Mouse (Mus musculus): ENCODE data around the gene Sumo3. TPM values are rescaled to one million over a fixed set of nuclear protein-coding genes. Genes with fewer than 3 reads are reported as not detected.

The Sumo3 gene
- total RNA-seq, 2 experiments from 2014 or later = 142 to 156 TPM

GRCm38 (mm10) chr10:77627497-77627896, 21.6 kb downstream of the Sumo3 start:
- Histone ChIP-seq H3K4me3 (no peak overlapping the region), H3K27ac (no peak overlapping the region)
- peak; percentile 97 for TF ChIP-seq CTCF (IDR thresholded peaks at IDR 0.05)
- intact Hi-C loops (cut with DNase I) = loop anchor here (2.0 to 10.0 kb wide), 4 partner anchors 251 to 377 kb away; partner anchors contain the start of genes 1810043G02Rik and Trpm2
- peak; percentile 77 to 83 for DNase-seq (ENCODE audit: extremely low spot score in 1 of 2, low spot score in 2 of 2)

GRCm38 (mm10) chr10:77629163-77629562, 23.3 kb downstream of the Sumo3 start:
- DNase-seq (ENCODE audit: extremely low spot score in 1 of 2, low spot score in 2 of 2) = no peak
- Histone ChIP-seq H3K4me3 (no peak overlapping the region), H3K27ac (no peak overlapping the region)
- TF ChIP-seq CTCF (IDR thresholded peaks at IDR 0.05) = no peak
- intact Hi-C loops (cut with DNase I) = loop anchor here (5.0 to 10.0 kb wide), 3 partner anchors 288 to 376 kb away; partner anchors contain the start of genes 1810043G02Rik and Trpm2

- no peak overlapping the region for H3K4me3 ChIP-seq
- H3K27ac ChIP-seq = no peak overlapping the region
- no peak; the same call in none of the 2 replicates for TF ChIP-seq CTCF (IDR thresholded peaks at IDR 0.05)
- intact Hi-C loops (cut with DNase I) = loop anchor here (5.0 to 10.0 kb wide), 3 partner anchors 287 to 375 kb away; partner anchors contain the start of genes 1810043G02Rik and Trpm2
- no peak for DNase-seq (ENCODE audit: extremely low spot score in 1 of 2, low spot score in 2 of 2)
These were observed 24.1 kb downstream of the Sumo3 start for GRCm38 (mm10) chr10:77629970-77630369.

GRCm38 (mm10) chr10:77634016-77634415, 28.1 kb downstream of the Sumo3 start:
- DNase-seq (ENCODE audit: extremely low spot score in 1 of 2, low spot score in 2 of 2) = no peak
- Histone ChIP-seq H3K27ac (no peak overlapping the region), H3K4me3 (no peak overlapping the region)
- no peak for TF ChIP-seq CTCF (IDR thresholded peaks at IDR 0.05)
- intact Hi-C loops (cut with DNase I) = no loop called here

GRCm38 (mm10) chr10:77634452-77635231, 28.7 kb downstream of the Sumo3 start:
- no peak for TF ChIP-seq CTCF (IDR thresholded peaks at IDR 0.05)
- DNase-seq (ENCODE audit: extremely low spot score in 1 of 2, low spot score in 2 of 2) = no peak
- Histone ChIP-seq H3K27ac (no peak overlapping the region), H3K4me3 (no peak overlapping the region)
- intact Hi-C loops (cut with DNase I) = no loop called here

- Histone ChIP-seq H3K27ac (no peak overlapping the region), H3K4me3 (no peak overlapping the region)
- intact Hi-C loops (cut with DNase I) = no loop called here
- no peak for TF ChIP-seq CTCF (IDR thresholded peaks at IDR 0.05)
- DNase-seq (ENCODE audit: extremely low spot score in 1 of 2, low spot score in 2 of 2) = no peak
These were observed 30.5 kb downstream of the Sumo3 start for GRCm38 (mm10) chr10:77636234-77636922.

GRCm38 (mm10) chr10:77638956-77639355, 33.1 kb downstream of the Sumo3 start:
- Histone ChIP-seq H3K4me3 (no peak overlapping the region), H3K27ac (no peak overlapping the region)
- intact Hi-C loops (cut with DNase I) = no loop called here
- TF ChIP-seq CTCF (IDR thresholded peaks at IDR 0.05) = no peak
- no peak for DNase-seq (ENCODE audit: extremely low spot score in 1 of 2, low spot score in 2 of 2)

GRCm38 (mm10) chr10:77643160-77643559, 37.3 kb downstream of the Sumo3 start:
- TF ChIP-seq CTCF (IDR thresholded peaks at IDR 0.05) = no peak
- Histone ChIP-seq H3K27ac (no peak overlapping the region), H3K4me3 (no peak overlapping the region)
- DNase-seq (ENCODE audit: extremely low spot score in 1 of 2, low spot score in 2 of 2) = no peak
- intact Hi-C loops (cut with DNase I) = no loop called here

GRCm38 (mm10) chr10:77645571-77645970, 39.7 kb downstream of the Sumo3 start:
- intact Hi-C loops (cut with DNase I) = no loop called here
- DNase-seq (ENCODE audit: extremely low spot score in 1 of 2, low spot score in 2 of 2) = no peak
- TF ChIP-seq CTCF (IDR thresholded peaks at IDR 0.05) = no peak
- Histone ChIP-seq H3K4me3 (no peak overlapping the region), H3K27ac (no peak overlapping the region)

GRCm38 (mm10) chr10:77647461-77647860, 41.6 kb downstream of the Sumo3 start:
- no peak overlapping the region for H3K4me3 ChIP-seq
- TF ChIP-seq CTCF (IDR thresholded peaks at IDR 0.05) = no peak
- no peak for DNase-seq (ENCODE audit: extremely low spot score in 1 of 2, low spot score in 2 of 2)
- intact Hi-C loops (cut with DNase I) = no loop called here
- no peak overlapping the region for H3K27ac ChIP-seq

GRCm38 (mm10) chr10:77647901-77648300, 42.0 kb downstream of the Sumo3 start:
- no peak overlapping the region for H3K4me3 ChIP-seq
- H3K27ac ChIP-seq = no peak overlapping the region
- intact Hi-C loops (cut with DNase I) = no loop called here
- DNase-seq (ENCODE audit: extremely low spot score in 1 of 2, low spot score in 2 of 2) = no peak
- no peak for TF ChIP-seq CTCF (IDR thresholded peaks at IDR 0.05)

- TF ChIP-seq CTCF (IDR thresholded peaks at IDR 0.05) = peak; percentile 2; the same call in 1 of the 2 replicates
- intact Hi-C loops (cut with DNase I) = no loop called here
- H3K4me3 ChIP-seq = no peak overlapping the region
- no peak for DNase-seq (ENCODE audit: extremely low spot score in 1 of 2, low spot score in 2 of 2)
- no peak overlapping the region for H3K27ac ChIP-seq
These were observed 46.1 kb downstream of the Sumo3 start for GRCm38 (mm10) chr10:77652046-77652445.

Measured in left cerebral cortex, adult 2 months (tissue).